Mouse (Mus musculus): ENCODE measurements around the gene Tmub1. TPM values are rescaled to one million over a fixed set of nuclear protein-coding genes. Genes with fewer than 3 reads are reported as not detected.

Tmub1 gene
- total and polyA plus RNA-seq, 3 experiments: 16.7 to 86.7 (median 20.5) TPM

Other genes with a start within 250 kb of the Tmub1 start
- 10 to 100 TPM; 12.3 to 26.4 TPM for gene Kcnh2, start 96.2 kb downstream of the Tmub1 start, total RNA-seq (2021)
- gene Kcnh2, start 96.2 kb downstream of the Tmub1 start, polyA plus RNA-seq (2012; rRNA removed): 75.2 and 99.5 TPM in 2 replicates
- gene Nos3, start 83.0 kb downstream of the Tmub1 start, total RNA-seq (2021): 10 to 100 TPM in 1 of 2 experiments, 1 to 10 TPM in 1; 8.5 to 13.6 TPM
- 22.1 and 33.1 TPM in 2 replicates for gene Nos3, start 83.0 kb downstream of the Tmub1 start, polyA plus RNA-seq (2012; rRNA removed)
- 1 to 10 TPM; 1.5 to 1.7 TPM for gene Atg9b, start 55.7 kb downstream of the Tmub1 start, total RNA-seq (2021)
- gene Atg9b, start 55.7 kb downstream of the Tmub1 start, polyA plus RNA-seq (2012; rRNA removed): 7.5 and 11.6 TPM in 2 replicates
- gene Abcb8, start 54.2 kb downstream of the Tmub1 start, total RNA-seq (2021): 10 to 100 TPM; 63.6 to 69.8 TPM
- 165 and 174 TPM in 2 replicates for gene Abcb8, start 54.2 kb downstream of the Tmub1 start, polyA plus RNA-seq (2012; rRNA removed)
- gene Asic3, start 34.5 kb downstream of the Tmub1 start, total RNA-seq (2021): under 1 TPM in 1 of 2 experiments, not detected in 1; 0.48 TPM
- gene Asic3, start 34.5 kb downstream of the Tmub1 start, polyA plus RNA-seq (2012; rRNA removed): 0.74 and 1.2 TPM in 2 replicates
- 10 to 100 TPM; 40.7 to 47.9 TPM for gene Cdk5, start 24.3 kb downstream of the Tmub1 start, total RNA-seq (2021)
- 60.2 and 63.3 TPM in 2 replicates for gene Cdk5, start 24.3 kb downstream of the Tmub1 start, polyA plus RNA-seq (2012; rRNA removed)
- 10 to 100 TPM; 58.4 to 63.2 TPM for gene Slc4a2, start 24.0 kb downstream of the Tmub1 start, total RNA-seq (2021)
- 65.9 and 74.0 TPM in 2 replicates for gene Slc4a2, start 24.0 kb downstream of the Tmub1 start, polyA plus RNA-seq (2012; rRNA removed)
- gene Fastk, start 2.6 kb downstream of the Tmub1 start, total RNA-seq (2021): 100 to 1,000 TPM in 1 of 2 experiments, 10 to 100 TPM in 1; 93.4 to 108 TPM
- 335 and 350 TPM in 2 replicates for gene Fastk, start 2.6 kb downstream of the Tmub1 start, polyA plus RNA-seq (2012; rRNA removed)
- gene Agap3, start 4.3 kb upstream of the Tmub1 start, total RNA-seq (2021): 10 to 100 TPM; 78.8 to 89.8 TPM
- 96.5 and 106 TPM in 2 replicates for gene Agap3, start 4.3 kb upstream of the Tmub1 start, polyA plus RNA-seq (2012; rRNA removed)
- gene Gbx1, start 79.3 kb upstream of the Tmub1 start, total RNA-seq (2021): not detected
- gene Gbx1, start 79.3 kb upstream of the Tmub1 start, polyA plus RNA-seq (2012; rRNA removed): not detected in 2 replicates
- not detected for gene Asb10, start 93.1 kb upstream of the Tmub1 start, total RNA-seq (2021)
- gene Asb10, start 93.1 kb upstream of the Tmub1 start, polyA plus RNA-seq (2012; rRNA removed): 0.30 and 0.76 TPM in 2 replicates
- gene 4931409K22Rik, start 109.0 kb upstream of the Tmub1 start, total RNA-seq (2021): not detected
- not detected in 2 replicates for gene 4931409K22Rik, start 109.0 kb upstream of the Tmub1 start, polyA plus RNA-seq (2012; rRNA removed)
- gene Abcf2, start 129.6 kb upstream of the Tmub1 start, total RNA-seq (2021): 10 to 100 TPM; 72.0 TPM
- gene Abcf2, start 129.6 kb upstream of the Tmub1 start, polyA plus RNA-seq (2012; rRNA removed): 66.9 and 82.4 TPM in 2 replicates
- 10 to 100 TPM; 37.9 to 49.7 TPM for gene Chpf2, start 138.9 kb upstream of the Tmub1 start, total RNA-seq (2021)
- gene Chpf2, start 138.9 kb upstream of the Tmub1 start, polyA plus RNA-seq (2012; rRNA removed): 60.0 and 76.6 TPM in 2 replicates
- 10 to 100 TPM; 14.2 to 25.0 TPM for gene Smarcd3, start 176.6 kb upstream of the Tmub1 start, total RNA-seq (2021)
- 53.1 and 71.3 TPM in 2 replicates for gene Smarcd3, start 176.6 kb upstream of the Tmub1 start, polyA plus RNA-seq (2012; rRNA removed)
- 10 to 100 TPM; 60.7 to 64.1 TPM for gene Nub1, start 237.7 kb upstream of the Tmub1 start, total RNA-seq (2021)
- 46.4 and 55.5 TPM in 2 replicates for gene Nub1, start 237.7 kb upstream of the Tmub1 start, polyA plus RNA-seq (2012; rRNA removed)

Data from adrenal gland, adult 2 months (tissue).